Mouse (Mus musculus) liver, embryonic 14.5 days (tissue): ENCODE measurements at regions not wholly inside any gene's neighbourhood (a gene's known extent, or its start where the extent isn't known, plus 50 kb on each side); places are given as distances from the start of the nearest gene placed in this dataset.

Source experiments
- ATAC-seq: fragments of 200-750 bp; cut with Nextera tagmentation; 2 replicates; pipeline ENCODE4 v1.8.0; 2017; ENCODE audit warnings: moderate number of reproducible peaks, mild to moderate bottlenecking, moderate library complexity; ENCODE audit not compliant: insufficient read depth
- DNase-seq, 3 experiments: peaks; one replicate each; pipeline ENCODE4 v3.0.0-alpha.2; 2012 to 2013; ENCODE audit warnings: low read depth in 3 of 3, low spot score in 3 of 3
- H3K27ac ChIP-seq: fragments of 300-500 bp; sonication (generic); 2 replicates; pipeline ENCODE4 v1.5.1; 2014; ENCODE audit warnings: moderate library complexity, mild to moderate bottlenecking, control low read depth, inconsistent platforms
- H3K27me3 ChIP-seq: fragments of 300-500 bp; sonication (generic); 2 replicates; pipeline ENCODE4 v1.6.1; 2014; ENCODE audit warnings: mild to moderate bottlenecking, low read length, moderate library complexity; ENCODE audit not compliant: control insufficient read depth, insufficient read depth
- H3K36me3 ChIP-seq: fragments of 300-500 bp; sonication (generic); replicated peaks from 2 replicates; pipeline ENCODE4 v1.6.1; 2014; ENCODE audit warnings: low read depth; ENCODE audit not compliant: control insufficient read depth, insufficient read depth
- H3K4me1 ChIP-seq, 2 experiments: fragments of 200-500 bp in 1 of 2; fragments of 300-500 bp in 1 of 2; sonication (generic) in 1 of 2; replicated peaks; 2 replicates each; pipeline ENCODE4 v1.6.1; 2012 to 2014; ENCODE audit warnings: antibody characterized with exemption in 1 of 2, inconsistent platforms in 1 of 2, low read length in 1 of 2; ENCODE audit not compliant: control insufficient read depth in 2 of 2, insufficient read depth in 2 of 2
- H3K4me2 ChIP-seq: fragments of 300-500 bp; sonication (generic); 2 replicates; pipeline ENCODE4 v1.6.1; 2014; ENCODE audit warnings: low read depth, mild to moderate bottlenecking, control low read depth, moderate library complexity
- H3K4me3 ChIP-seq, 2 experiments: fragments of 200-500 bp in 1 of 2; fragments of 300-500 bp in 1 of 2; sonication (generic) in 1 of 2; 2 replicates each; pipeline ENCODE4 v1.5.1; 2012 to 2014; ENCODE audit warnings: low read depth in 2 of 2, low read length in 2 of 2, mild to moderate bottlenecking in 2 of 2, control low read depth in 1 of 2, inconsistent platforms in 1 of 2, moderate library complexity in 1 of 2; ENCODE audit not compliant: insufficient read depth in 1 of 2
- H3K9ac ChIP-seq: fragments of 300-500 bp; sonication (generic); replicated peaks from 2 replicates; pipeline ENCODE4 v1.6.1; 2014; ENCODE audit warnings: mild to moderate bottlenecking, control low read depth, moderate library complexity
- H3K9me3 ChIP-seq: fragments of 300-500 bp; sonication (generic); 2 replicates; pipeline ENCODE4 v1.6.1; 2016; ENCODE audit warnings: low read length, mixed read lengths; ENCODE audit not compliant: control insufficient read depth
- CTCF ChIP-seq: IDR thresholded peaks from 2 replicates; pipeline ENCODE4 v1.5.1; 2016; ENCODE audit warnings: antibody characterized with exemption, low read depth, control low read depth
- EP300 ChIP-seq: IDR thresholded peaks from 2 replicates; pipeline ENCODE4 v1.6.1; 2016; ENCODE audit warnings: antibody characterized with exemption, low read depth
- WGBS: fragments of 180-500 bp; shearing (Covaris S2); extraction: QIAGEN DNeasy Blood & Tissue Kit; methylation state at CpG from one replicate; pipeline ENCODE4 v1.1.7; 2014; ENCODE audit not compliant: insufficient replicate concordance; 5-methylcytosine and 5-hydroxymethylcytosine counted together

DNA sequence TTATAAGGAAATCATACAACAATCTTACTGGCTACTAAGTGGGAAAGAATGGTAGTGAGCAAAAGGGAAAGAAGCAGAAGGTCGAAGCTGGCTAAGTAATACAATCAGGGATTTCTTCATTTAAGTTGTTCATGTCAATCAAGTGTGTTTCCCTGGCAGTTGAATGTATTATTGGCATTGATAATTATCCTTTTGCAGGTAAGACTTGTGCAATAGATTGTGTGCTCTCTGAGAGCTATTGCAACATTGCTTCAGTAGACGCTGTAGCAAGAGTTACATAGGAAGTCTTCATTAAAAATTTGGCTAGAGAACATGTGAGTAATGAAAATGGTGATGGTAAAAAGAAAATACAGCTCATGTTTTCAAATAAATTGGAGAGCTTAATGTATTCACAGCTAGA lies 1273.3 kb upstream of the Sel1l start:
- no peaks in the 10 kb centered on the region for H3K4me1 ChIP-seq
- H3K4me2 ChIP-seq, result no peak overlapping the region
- no peak overlapping the region for H3K9ac ChIP-seq
- no peak overlapping the region for H3K27ac ChIP-seq
- no peaks in the 10 kb centered on the region for H3K27me3 ChIP-seq
- H3K36me3 ChIP-seq, result no peaks in the 10 kb centered on the region
- ATAC-seq (no peak), DNase-seq (no peak)
- TF ChIP-seq EP300 (no peak), CTCF (no peak)
- H3K9me3 ChIP-seq, result no peaks in the 10 kb centered on the region
- WGBS, result 61% methylated on average over 2 of the region's 2 CpGs
- no peak overlapping the region for H3K4me3 ChIP-seq

GRCm38 (mm10) chr12:93088031-93088790 lies 1239.3 kb upstream of the Sel1l start:
- WGBS, result 60% methylated on average over 5 of the region's 5 CpGs
- Histone ChIP-seq H3K4me2 (no peak overlapping the region), H3K4me1 (no peaks in the 10 kb centered on the region), H3K9ac (no peak overlapping the region), H3K36me3 (no peaks in the 10 kb centered on the region), H3K9me3 (no peaks in the 10 kb centered on the region), H3K4me3 (no peak overlapping the region), H3K27me3 (no peaks in the 10 kb centered on the region), H3K27ac (no peak overlapping the region)
- ATAC-seq (no peak), DNase-seq (no peak)
- TF ChIP-seq CTCF, result no peak
- no peak for TF ChIP-seq EP300

DNA sequence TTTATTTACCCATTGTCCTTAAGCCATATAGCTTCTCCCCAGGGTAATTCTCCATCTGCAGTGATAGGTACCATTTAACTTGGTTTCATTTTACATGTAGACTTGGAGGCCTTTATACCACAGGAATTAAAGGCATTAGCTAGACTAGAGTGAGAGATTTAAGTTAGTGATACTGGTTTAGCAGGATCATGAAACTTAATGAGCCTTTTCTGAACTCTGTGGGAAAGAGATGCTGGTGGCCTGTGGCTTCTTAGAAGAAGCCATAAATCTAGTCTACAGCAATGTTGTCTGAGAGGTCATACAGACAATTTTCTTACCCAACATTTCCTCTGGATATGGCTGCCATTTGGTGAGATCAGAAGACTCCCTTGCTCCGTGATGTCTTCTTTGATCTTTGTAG lies 1214.9 kb upstream of the Sel1l start:
- H3K9ac ChIP-seq, result no peak overlapping the region
- H3K9me3 ChIP-seq, result no peaks in the 10 kb centered on the region

DNA sequence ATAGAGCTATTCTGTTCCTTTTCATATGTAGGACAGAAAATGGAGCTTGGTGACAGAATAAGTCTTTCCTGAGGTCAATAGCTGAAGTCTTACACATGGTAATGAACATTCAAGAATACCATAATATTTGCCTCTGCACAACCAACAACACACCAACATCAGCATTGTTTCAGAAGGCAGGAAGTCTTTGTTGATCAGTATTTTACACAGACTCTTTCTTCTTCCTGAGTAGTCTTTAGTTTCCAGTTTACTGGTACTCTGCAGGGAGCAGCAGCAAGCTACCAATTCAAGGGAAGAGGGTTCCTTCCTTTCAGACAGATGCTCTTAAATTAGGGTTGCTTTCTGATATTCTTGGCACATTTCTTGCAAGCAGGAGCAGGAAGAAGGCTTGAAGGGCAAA lies 1170.7 kb upstream of the Sel1l start:
- DNase-seq (no peak), ATAC-seq (no peak)
- no peak overlapping the region for H3K27ac ChIP-seq
- no peaks in the 10 kb centered on the region for H3K4me1 ChIP-seq
- H3K4me3 ChIP-seq, result no peak overlapping the region
- H3K4me2 ChIP-seq, result no peak overlapping the region
- no peak for TF ChIP-seq EP300
- no peak for TF ChIP-seq CTCF
- no peaks in the 10 kb centered on the region for H3K9me3 ChIP-seq
- no peaks in the 10 kb centered on the region for H3K27me3 ChIP-seq
- no peaks in the 10 kb centered on the region for H3K36me3 ChIP-seq
- H3K9ac ChIP-seq, result no peak overlapping the region

More for the DNA sequence above, 1214.9 kb upstream of the Sel1l start:
- no peaks in the 10 kb centered on the region for H3K27me3 ChIP-seq
- no peaks in the 10 kb centered on the region for H3K4me1 ChIP-seq
- ATAC-seq, result no peak
- TF ChIP-seq CTCF (no peak), EP300 (no peak)
- H3K36me3 ChIP-seq, result no peaks in the 10 kb centered on the region
- 46% methylated on average over 1 of the region's 1 CpGs for WGBS
- no peak overlapping the region for H3K4me3 ChIP-seq
- no peak for DNase-seq
- no peak overlapping the region for H3K4me2 ChIP-seq
- H3K27ac ChIP-seq, result no peak overlapping the region

DNA sequence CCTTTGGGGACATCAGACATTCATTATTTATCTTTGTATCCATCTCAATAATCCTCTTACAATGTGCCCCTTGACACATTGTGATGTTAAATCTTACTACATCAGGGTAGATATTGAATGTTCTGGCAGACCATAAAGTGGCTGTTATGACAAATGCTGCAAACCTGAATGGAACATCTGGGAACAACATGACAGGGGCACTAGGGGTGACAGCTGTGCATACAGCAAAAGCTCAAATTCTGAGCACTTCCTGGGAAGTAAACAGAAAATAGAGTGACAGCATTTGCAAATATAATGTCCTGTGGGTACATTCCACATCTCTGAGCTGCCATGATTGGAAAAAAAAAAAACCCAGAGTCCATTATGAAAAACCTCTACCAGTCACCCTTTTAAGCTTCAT lies 1162.6 kb upstream of the Sel1l start:
- no peaks in the 10 kb centered on the region for H3K4me1 ChIP-seq
- ATAC-seq (no peak), DNase-seq (no peak)
- TF ChIP-seq EP300, result no peak
- no peak for TF ChIP-seq CTCF
- H3K9me3 ChIP-seq, result no peaks in the 10 kb centered on the region
- no peak overlapping the region for H3K27ac ChIP-seq
- H3K27me3 ChIP-seq, result no peaks in the 10 kb centered on the region
- H3K36me3 ChIP-seq, result no peaks in the 10 kb centered on the region
- H3K4me3 ChIP-seq, result no peak overlapping the region
- no peak overlapping the region for H3K9ac ChIP-seq
- H3K4me2 ChIP-seq, result no peak overlapping the region
